Comparison of ENCODE assay signal across 9 mouse cellular contexts in the genomic region with DNA sequence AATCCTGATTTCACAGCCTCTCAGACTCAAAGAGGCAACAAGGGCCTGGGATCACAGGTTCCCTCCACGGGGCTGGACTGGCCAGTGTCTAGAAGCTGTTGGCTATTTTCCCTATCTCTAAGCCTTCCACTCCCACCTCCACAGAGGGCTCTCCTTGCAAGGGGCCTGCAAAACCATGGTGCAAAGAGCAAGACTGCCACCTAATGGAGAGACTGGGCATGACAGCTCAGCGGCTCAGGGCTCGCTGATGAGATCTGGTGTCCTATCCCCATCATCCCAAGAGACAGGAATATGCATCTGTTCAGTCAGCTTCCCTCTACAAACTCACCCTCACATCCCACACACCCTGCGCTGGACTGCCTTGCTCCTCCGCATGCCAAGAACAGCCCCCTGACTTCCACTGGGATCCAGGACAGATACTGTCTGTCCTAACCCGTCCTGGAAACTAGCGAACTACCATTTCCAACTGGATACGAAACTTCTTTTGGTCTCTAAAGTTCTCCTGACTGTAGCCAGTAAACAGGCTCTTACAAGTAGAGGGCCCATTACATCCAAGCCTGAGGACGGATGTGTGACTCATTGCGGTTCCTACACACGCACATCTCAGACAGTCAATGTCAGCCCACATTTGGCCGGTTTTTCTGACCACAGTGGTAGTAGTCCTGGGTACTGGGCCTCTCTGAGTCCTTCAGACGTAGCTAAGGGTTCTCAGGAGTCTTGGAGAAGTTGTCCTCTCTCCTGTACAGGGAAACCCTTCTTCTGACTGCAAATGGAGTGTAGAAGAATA. TPM values are rescaled to one million over a fixed set of nuclear protein-coding genes. Genes with fewer than 3 reads are reported as not detected.
DNase-seq lines count a peak whose midpoint lies in the region; ATAC-seq and TF ChIP-seq lines count a peak whose summit lies in the region.
"Had no signal": no experiment of that assay in that cellular context is flagged by ENCODE, and none has a peak within 500 bp of the region (broad histone marks: within the 10 kb centered on the region; RNA-seq: fewer than 3 reads in every experiment).

No protein-coding gene starts in this region.

- no peak overlapping the region for H3K27ac ChIP-seq in intestine, embryonic 14.5 days (ENCODE audit: low read depth)
- H3K27ac ChIP-seq in intestine, embryonic 15.5 days, result no peak overlapping the region
- H3K27ac ChIP-seq in bone marrow, adult 2 months (ENCODE audit: control insufficient read depth, insufficient read depth, low read depth, low read length, poor library complexity), result no peak overlapping the region
- no peak overlapping the region for H3K27ac ChIP-seq in forebrain, embryonic 14.5 days (ENCODE audit: low read depth, low read length)
- H3K27ac ChIP-seq in liver, embryonic 13.5 days, result no peak overlapping the region
- no peak overlapping the region for H3K27ac ChIP-seq in neural tube, embryonic 14.5 days (ENCODE audit: low read depth, low read length)
- no peak overlapping the region for H3K27ac ChIP-seq in thymus, adult 2 months (ENCODE audit: control insufficient read depth, insufficient read depth, low read length)
- H3K27ac ChIP-seq: embryonic facial prominence, embryonic 15.5 days had no signal

- no peak overlapping the region for H3K9ac ChIP-seq in intestine, embryonic 14.5 days (ENCODE audit: low read length)
- no peak overlapping the region for H3K9ac ChIP-seq in intestine, embryonic 15.5 days
- no peak overlapping the region for H3K9ac ChIP-seq in forebrain, embryonic 14.5 days (ENCODE audit: low read length)
- no peak overlapping the region for H3K9ac ChIP-seq in liver, embryonic 13.5 days
- H3K9ac ChIP-seq in neural tube, embryonic 14.5 days (replicated peaks; ENCODE audit: low read depth, low read length), result no peak overlapping the region
- H3K9ac ChIP-seq: embryonic facial prominence, embryonic 15.5 days had no signal

- H3K27me3 ChIP-seq in intestine, embryonic 14.5 days (replicated peaks; ENCODE audit: control insufficient read depth, insufficient read depth, low read length), result no peaks in the 10 kb centered on the region
- no peaks in the 10 kb centered on the region for H3K27me3 ChIP-seq in intestine, embryonic 15.5 days (replicated peaks)
- H3K27me3 ChIP-seq in forebrain, embryonic 14.5 days (replicated peaks; ENCODE audit: control insufficient read depth, insufficient read depth, low read length), result no peaks in the 10 kb centered on the region
- no peaks in the 10 kb centered on the region for H3K27me3 ChIP-seq in liver, embryonic 13.5 days
- no peaks in the 10 kb centered on the region for H3K27me3 ChIP-seq in neural tube, embryonic 14.5 days (ENCODE audit: control insufficient read depth, insufficient read depth, low read length)
- no peaks in the 10 kb centered on the region for H3K27me3 ChIP-seq in thymus, adult 2 months (ENCODE audit: control insufficient read depth, insufficient read depth, low read length)
- H3K27me3 ChIP-seq: embryonic facial prominence, embryonic 15.5 days had no signal

- H3K9me3 ChIP-seq in intestine, embryonic 14.5 days (ENCODE audit: control insufficient read depth, low read length), result no peaks in the 10 kb centered on the region
- H3K9me3 ChIP-seq in intestine, embryonic 15.5 days, result no peaks in the 10 kb centered on the region
- no peaks in the 10 kb centered on the region for H3K9me3 ChIP-seq in forebrain, embryonic 14.5 days (replicated peaks; ENCODE audit: control insufficient read depth, low read length)
- H3K9me3 ChIP-seq in liver, embryonic 13.5 days (replicated peaks), result 0 out of 2 replicates have a peak, but pooled peaks cover 3% of the 10 kb centered on the region
- no peaks in the 10 kb centered on the region for H3K9me3 ChIP-seq in neural tube, embryonic 14.5 days (ENCODE audit: control insufficient read depth, low read length)
- H3K9me3 ChIP-seq: embryonic facial prominence, embryonic 15.5 days had no signal

- DNase-seq in intestine, embryonic 14.5 days (ENCODE audit: low spot score), result peak; percentile 97
- peak; percentile 83 for DNase-seq in forebrain, embryonic 14.5 days (ENCODE audit: low spot score)
- peak; percentile 86 for DNase-seq in induced T-regulatory cell, adult 2 months (ENCODE audit: low read depth)
- DNase-seq in liver, embryonic 13.5 days, result peak; percentile 60
- peak; percentile 74 for DNase-seq in thymus, adult 2 months

- H3K4me2 ChIP-seq in intestine, embryonic 14.5 days (ENCODE audit: low read length), result no peak overlapping the region
- H3K4me2 ChIP-seq in intestine, embryonic 15.5 days (replicated peaks), result no peak overlapping the region
- no peak overlapping the region for H3K4me2 ChIP-seq in forebrain, embryonic 14.5 days (ENCODE audit: low read length)
- H3K4me2 ChIP-seq in liver, embryonic 13.5 days, result no peak overlapping the region
- H3K4me2 ChIP-seq in neural tube, embryonic 14.5 days (ENCODE audit: low read depth, low read length), result no peak overlapping the region
- H3K4me2 ChIP-seq: embryonic facial prominence, embryonic 15.5 days had no signal

- peaks cover 5% of the 10 kb centered on the region; the same call in 1 of the 2 replicates for H3K36me3 ChIP-seq in intestine, embryonic 14.5 days (ENCODE audit: control insufficient read depth, insufficient read depth, low read length)
- H3K36me3 ChIP-seq in intestine, embryonic 15.5 days, result 0 out of 2 replicates have a peak, but pooled peaks cover 3% of the 10 kb centered on the region
- no peaks in the 10 kb centered on the region for H3K36me3 ChIP-seq in forebrain, embryonic 14.5 days (ENCODE audit: control insufficient read depth, insufficient read depth, low read length)
- peaks cover 58% of the 10 kb centered on the region for H3K36me3 ChIP-seq in liver, embryonic 13.5 days
- H3K36me3 ChIP-seq in neural tube, embryonic 14.5 days (ENCODE audit: control insufficient read depth, insufficient read depth, low read length), result no peaks in the 10 kb centered on the region
- no peaks in the 10 kb centered on the region for H3K36me3 ChIP-seq in thymus, adult 2 months (ENCODE audit: control insufficient read depth, insufficient read depth, low read length)
- H3K36me3 ChIP-seq: embryonic facial prominence, embryonic 15.5 days had no signal

- no peak overlapping the region for H3K4me3 ChIP-seq in intestine, embryonic 14.5 days (ENCODE audit: low read depth, low read length)
- H3K4me3 ChIP-seq in intestine, embryonic 15.5 days (replicated peaks), result no peak overlapping the region
- no peak overlapping the region for H3K4me3 ChIP-seq in bone marrow, adult 2 months (replicated peaks; ENCODE audit: control insufficient read depth, low read depth, low read length)
- H3K4me3 ChIP-seq in forebrain, embryonic 14.5 days (ENCODE audit: low read depth, low read length), result no peak overlapping the region
- H3K4me3 ChIP-seq in liver, embryonic 13.5 days (replicated peaks), result no peak overlapping the region
- H3K4me3 ChIP-seq in neural tube, embryonic 14.5 days (ENCODE audit: low read depth, low read length), result no peak overlapping the region
- no peak overlapping the region for H3K4me3 ChIP-seq in thymus, adult 2 months (ENCODE audit: control insufficient read depth, insufficient read depth, low read length)
- H3K4me3 ChIP-seq: embryonic facial prominence, embryonic 15.5 days had no signal

- 58% methylated on average over 13 of the region's 13 CpGs for WGBS in intestine, embryonic 14.5 days
- 59% methylated on average over 13 of the region's 13 CpGs for WGBS in intestine, embryonic 15.5 days
- 66% methylated on average over 13 of the region's 13 CpGs for WGBS in bone marrow, adult 2 months
- 55% methylated on average over 13 of the region's 13 CpGs for WGBS in forebrain, embryonic 14.5 days
- 54% methylated on average over 13 of the region's 13 CpGs for WGBS in liver, embryonic 13.5 days (ENCODE audit: insufficient replicate concordance)
- 58% methylated on average over 13 of the region's 13 CpGs for WGBS in neural tube, embryonic 14.5 days
- 72% methylated on average over 13 of the region's 13 CpGs for WGBS in thymus, adult 2 months

- no peak for ATAC-seq in intestine, embryonic 14.5 days (replicated peaks; ENCODE audit: low FRiP score, low TSS enrichment, low read depth)
- no peak for ATAC-seq in intestine, embryonic 15.5 days
- ATAC-seq in forebrain, embryonic 14.5 days, result peak; percentile 35; the same call in 1 of the 2 replicates
- ATAC-seq in liver, embryonic 13.5 days (ENCODE audit: low read depth), result no peak
- ATAC-seq in neural tube, embryonic 14.5 days (ENCODE audit: low read depth), result peak; percentile 26; the same call in 1 of the 2 replicates

- TF ChIP-seq CTCF in bone marrow, adult 2 months (IDR thresholded peaks at IDR 0.05; ENCODE audit: control insufficient read depth, insufficient read depth, low read length), result peak; percentile 97
- peak; percentile 91; the same call in 1 of the 2 replicates for TF ChIP-seq CTCF in thymus, adult 2 months (IDR thresholded peaks at IDR 0.05; ENCODE audit: borderline replicate concordance, control insufficient read depth, extremely low read depth, insufficient read depth, low read length, poor library complexity)

- TF ChIP-seq POLR2A in bone marrow, adult 2 months (IDR thresholded peaks at IDR 0.05; ENCODE audit: borderline replicate concordance, control insufficient read depth, low read depth, low read length), result no peak
- no peak for TF ChIP-seq POLR2A in thymus, adult 2 months (IDR thresholded peaks at IDR 0.05; ENCODE audit: control insufficient read depth, extremely low read depth, insufficient read depth, low read length, poor library complexity)

- H3K4me1 ChIP-seq in intestine, embryonic 14.5 days (replicated peaks; ENCODE audit: control insufficient read depth, insufficient read depth, low read length), result no peaks in the 10 kb centered on the region
- H3K4me1 ChIP-seq in intestine, embryonic 15.5 days (replicated peaks), result no peaks in the 10 kb centered on the region
- no peaks in the 10 kb centered on the region for H3K4me1 ChIP-seq in bone marrow, adult 2 months (ENCODE audit: control insufficient read depth, insufficient read depth, low read length)
- no peaks in the 10 kb centered on the region for H3K4me1 ChIP-seq in forebrain, embryonic 14.5 days (ENCODE audit: control insufficient read depth, insufficient read depth, low read length)
- peaks cover 26% of the 10 kb centered on the region for H3K4me1 ChIP-seq in liver, embryonic 13.5 days (replicated peaks)
- no peaks in the 10 kb centered on the region for H3K4me1 ChIP-seq in neural tube, embryonic 14.5 days (ENCODE audit: control insufficient read depth, insufficient read depth, low read length)
- no peaks in the 10 kb centered on the region for H3K4me1 ChIP-seq in thymus, adult 2 months (replicated peaks; ENCODE audit: control insufficient read depth, insufficient read depth, low read length)

RNA-seq across cellular contexts. Expression of gene Mrm1, which starts 5.4 kb away (rescaled TPM):
- 15.9 and 16.9 TPM in 2 replicates for polyA plus RNA-seq in intestine, embryonic 14.5 days (2014; fragmentation: Nextera tagmentation; extraction: Ambion mirVana)
- 16.0 and 16.3 TPM in 2 replicates for polyA plus RNA-seq in intestine, embryonic 15.5 days (2015; fragmentation: Nextera tagmentation; extraction: Ambion mirVana)
- polyA plus RNA-seq in bone marrow, adult 2 months (2011; ENCODE audit: insufficient read depth, insufficient read length, low replicate concordance, missing spikeins), result 39.1 and 41.7 TPM in 2 replicates
- polyA plus RNA-seq in forebrain, embryonic 14.5 days (2014; fragmentation: Nextera tagmentation; extraction: Ambion mirVana), result 10.5 and 12.1 TPM in 2 replicates
- 14.2 and 15.0 TPM in 2 replicates for polyA plus RNA-seq in liver, embryonic 13.5 days (2015; fragmentation: Nextera tagmentation; extraction: Ambion mirVana)
- 13.3 and 13.5 TPM in 2 replicates for polyA plus RNA-seq in neural tube, embryonic 14.5 days (2014; fragmentation: Nextera tagmentation; extraction: Ambion mirVana)
- 13.5 and 15.1 TPM in 2 replicates for polyA plus RNA-seq in thymus, adult 2 months (2012; rRNA removed)

RNA-seq across cellular contexts. Expression of gene Dhrs11, which starts 14.9 kb away (rescaled TPM):
- 30.4 and 37.1 TPM in 2 replicates for polyA plus RNA-seq in intestine, embryonic 14.5 days (2014; fragmentation: Nextera tagmentation; extraction: Ambion mirVana)
- polyA plus RNA-seq in intestine, embryonic 15.5 days (2015; fragmentation: Nextera tagmentation; extraction: Ambion mirVana), result 64.4 and 78.1 TPM in 2 replicates
- polyA plus RNA-seq in bone marrow, adult 2 months (2011; ENCODE audit: insufficient read depth, insufficient read length, low replicate concordance, missing spikeins), result 144 and 158 TPM in 2 replicates
- polyA plus RNA-seq in forebrain, embryonic 14.5 days (2014; fragmentation: Nextera tagmentation; extraction: Ambion mirVana), result 4.1 and 5.5 TPM in 2 replicates
- polyA plus RNA-seq in liver, embryonic 13.5 days (2015; fragmentation: Nextera tagmentation; extraction: Ambion mirVana), result 184 and 190 TPM in 2 replicates
- polyA plus RNA-seq in neural tube, embryonic 14.5 days (2014; fragmentation: Nextera tagmentation; extraction: Ambion mirVana), result 7.9 and 9.9 TPM in 2 replicates
- polyA plus RNA-seq in thymus, adult 2 months (2012; rRNA removed), result 19.0 and 26.4 TPM in 2 replicates

RNA-seq across cellular contexts. Expression of gene Ggnbp2, which starts 56.7 kb away (rescaled TPM):
- polyA plus RNA-seq in intestine, embryonic 14.5 days (2014; fragmentation: Nextera tagmentation; extraction: Ambion mirVana), result 66.1 and 68.0 TPM in 2 replicates
- 78.7 and 83.1 TPM in 2 replicates for polyA plus RNA-seq in intestine, embryonic 15.5 days (2015; fragmentation: Nextera tagmentation; extraction: Ambion mirVana)
- 67.9 and 113 TPM in 2 replicates for polyA plus RNA-seq in bone marrow, adult 2 months (2011; ENCODE audit: insufficient read depth, insufficient read length, low replicate concordance, missing spikeins)
- polyA plus RNA-seq in forebrain, embryonic 14.5 days (2014; fragmentation: Nextera tagmentation; extraction: Ambion mirVana), result 55.2 and 63.8 TPM in 2 replicates
- polyA plus RNA-seq in liver, embryonic 13.5 days (2015; fragmentation: Nextera tagmentation; extraction: Ambion mirVana), result 57.8 and 62.1 TPM in 2 replicates
- 74.7 and 85.7 TPM in 2 replicates for polyA plus RNA-seq in neural tube, embryonic 14.5 days (2014; fragmentation: Nextera tagmentation; extraction: Ambion mirVana)
- 44.6 and 48.6 TPM in 2 replicates for polyA plus RNA-seq in thymus, adult 2 months (2012; rRNA removed)

Comparison
In these comparisons a context has a peak if more than half of its experiments do, and no peak if none do; other contexts are left out.
1. ATAC-seq: peak in forebrain, embryonic 14.5 days (single experiment) and neural tube, embryonic 14.5 days (single experiment); none in intestine, embryonic 14.5 days (single experiment), intestine, embryonic 15.5 days (single experiment) and liver, embryonic 13.5 days (single experiment).
2. Peak in every context shown above with its lines, with median percentiles within 50 percentile points of each other: DNase-seq.